Mouse (Mus musculus) heart, embryonic 14.5 days (tissue): Measurements from ENCODE around the gene Cpvl. TPM values are rescaled to one million over a fixed set of nuclear protein-coding genes. Genes with fewer than 3 reads are reported as not detected.

Experiments
- ATAC-seq: fragments of 200-750 bp; cut with Nextera tagmentation; 2 replicates; pipeline ENCODE4 v1.8.0; 2017; ENCODE audit warnings: low read depth, moderate TSS enrichment; ENCODE audit not compliant: insufficient number of reproducible peaks, insufficient read depth, low FRiP score
- H3K27ac ChIP-seq, 2 experiments: fragments of 200-500 bp in 1 of 2; fragments of 300-500 bp in 1 of 2; sonication (generic) in 1 of 2; replicated peaks in 1 of 2; 2 replicates each; pipeline ENCODE4 v1.5.1; 2012 to 2014; ENCODE audit warnings: low read depth in 2 of 2, low read length in 2 of 2, control low read depth in 1 of 2, mild to moderate bottlenecking in 1 of 2, mixed read lengths in 1 of 2; ENCODE audit not compliant: control insufficient read depth in 1 of 2, insufficient read depth in 1 of 2
- H3K27me3 ChIP-seq: fragments of 300-500 bp; sonication (generic); 2 replicates; pipeline ENCODE4 v1.6.1; 2014; ENCODE audit warnings: mild to moderate bottlenecking, low read length, control low read depth; ENCODE audit not compliant: control insufficient read depth, insufficient read depth
- H3K36me3 ChIP-seq: fragments of 300-500 bp; sonication (generic); 2 replicates; pipeline ENCODE4 v1.6.1; 2014; ENCODE audit warnings: mild to moderate bottlenecking, control low read depth, low read length, mixed read lengths; ENCODE audit not compliant: control insufficient read depth, insufficient read depth
- H3K4me1 ChIP-seq, 2 experiments: fragments of 200-500 bp in 1 of 2; fragments of 300-500 bp in 1 of 2; sonication (generic) in 1 of 2; 2 replicates each; pipeline ENCODE4 v1.6.1; 2012 to 2014; ENCODE audit warnings: low read length in 2 of 2, control low read depth in 1 of 2, mixed read lengths in 1 of 2; ENCODE audit not compliant: control insufficient read depth in 2 of 2, insufficient read depth in 2 of 2
- H3K4me2 ChIP-seq: fragments of 300-500 bp; sonication (generic); 2 replicates; pipeline ENCODE4 v1.6.1; 2014; ENCODE audit warnings: mild to moderate bottlenecking, low read length
- H3K4me3 ChIP-seq, 2 experiments: fragments of 200-500 bp in 1 of 2; fragments of 300-500 bp in 1 of 2; sonication (generic) in 1 of 2; 2 replicates each; pipeline ENCODE4 v1.5.1; 2012 to 2014; ENCODE audit warnings: low read length in 2 of 2, mild to moderate bottlenecking in 2 of 2, control low read depth in 1 of 2, low read depth in 1 of 2, moderate library complexity in 1 of 2; ENCODE audit not compliant: control insufficient read depth in 1 of 2, insufficient read depth in 1 of 2
- H3K9ac ChIP-seq: fragments of 300-500 bp; sonication (generic); 2 replicates; pipeline ENCODE4 v1.6.1; 2014; ENCODE audit warnings: mild to moderate bottlenecking, low read length
- H3K9me3 ChIP-seq: fragments of 300-500 bp; sonication (generic); 2 replicates; pipeline ENCODE4 v1.6.1; 2016; ENCODE audit warnings: low read length, control low read depth; ENCODE audit not compliant: control insufficient read depth
- WGBS: fragments of 180-500 bp; shearing (Covaris S2); extraction: QIAGEN DNeasy Blood & Tissue Kit; methylation state at CpG from one replicate; pipeline ENCODE4 v1.1.7; 2014; 5-methylcytosine and 5-hydroxymethylcytosine counted together
- polyA plus RNA-seq: library from polyadenylated mRNA; unstranded; fragments of >200 nt; fragmentation: Nextera tagmentation; extraction: Ambion mirVana; gene quantifications from 2 replicates; pipeline ENCODE4 v1.2.1, GENCODE M21; 2014

Gene Cpvl
- polyA plus RNA-seq, 1 experiment from 2014 or later = not detected

GRCm38 (mm10) chr6:53950876-53951275 is 27.6 kb downstream of the Cpvl start:
- Histone ChIP-seq H3K4me1 (peaks cover 9 to 15% of the 10 kb centered on the region in 2 experiments), H3K27ac (no peak overlapping the region), H3K27me3 (no peaks in the 10 kb centered on the region), H3K9ac (no peak overlapping the region), H3K9me3 (no peaks in the 10 kb centered on the region), H3K4me2 (no peak overlapping the region), H3K4me3 (no peak overlapping the region), H3K36me3 (no peaks in the 10 kb centered on the region)
- 70% methylated on average over 9 of the region's 9 CpGs for WGBS
- ATAC-seq = no peak; the same call in 1 of the 2 replicates

- Histone ChIP-seq H3K4me1 (peaks cover 9 to 15% of the 10 kb centered on the region in 2 experiments), H3K36me3 (no peaks in the 10 kb centered on the region), H3K27me3 (no peaks in the 10 kb centered on the region), H3K27ac (peak overlapping the region; percentile 15 to 27; a peak in 2 of 4 replicates), H3K4me3 (no peak overlapping the region), H3K9ac (no peak overlapping the region), H3K9me3 (no peaks in the 10 kb centered on the region), H3K4me2 (no peak overlapping the region)
- WGBS = 8% methylated on average over 4 of the region's 4 CpGs
- ATAC-seq = no peak
Observed at GRCm38 (mm10) chr6:53948388-53949035, 30.0 kb downstream of the Cpvl start.

GRCm38 (mm10) chr6:53944887-53945286 is 33.6 kb downstream of the Cpvl start:
- Histone ChIP-seq H3K4me3 (no peak overlapping the region), H3K4me1 (peaks cover 5 to 18% of the 10 kb centered on the region in 2 experiments), H3K27me3 (no peaks in the 10 kb centered on the region), H3K4me2 (no peak overlapping the region), H3K36me3 (no peaks in the 10 kb centered on the region), H3K9ac (no peak overlapping the region), H3K27ac (no peak overlapping the region), H3K9me3 (no peaks in the 10 kb centered on the region)
- WGBS = 77% methylated on average over 5 of the region's 5 CpGs
- ATAC-seq = no peak

GRCm38 (mm10) chr6:53944417-53944816 is 34.1 kb downstream of the Cpvl start:
- Histone ChIP-seq H3K9me3 (no peaks in the 10 kb centered on the region), H3K4me1 (peaks cover 9 to 22% of the 10 kb centered on the region in 2 experiments), H3K4me2 (no peak overlapping the region), H3K36me3 (no peaks in the 10 kb centered on the region), H3K27me3 (no peaks in the 10 kb centered on the region), H3K27ac (no peak overlapping the region), H3K4me3 (no peak overlapping the region), H3K9ac (no peak overlapping the region)
- WGBS = 55% methylated on average over 3 of the region's 3 CpGs
- no peak for ATAC-seq

GRCm38 (mm10) chr6:53942190-53942831 is 36.2 kb downstream of the Cpvl start:
- Histone ChIP-seq H3K27me3 (no peaks in the 10 kb centered on the region), H3K27ac (no peak overlapping the region), H3K9me3 (no peaks in the 10 kb centered on the region), H3K4me1 (peaks cover 10 to 24% of the 10 kb centered on the region in 2 experiments), H3K4me2 (no peak overlapping the region), H3K36me3 (no peaks in the 10 kb centered on the region), H3K9ac (no peak overlapping the region), H3K4me3 (no peak overlapping the region)
- ATAC-seq = no peak
- 77% methylated on average over 7 of the region's 7 CpGs for WGBS

- Histone ChIP-seq H3K9me3 (no peaks in the 10 kb centered on the region), H3K4me2 (peak overlapping the region; percentile 30), H3K4me3 (no peak overlapping the region), H3K27me3 (no peaks in the 10 kb centered on the region), H3K36me3 (no peaks in the 10 kb centered on the region), H3K9ac (no peak overlapping the region), H3K27ac (no peak overlapping the region), H3K4me1 (peaks cover 10 to 24% of the 10 kb centered on the region in 2 experiments)
- ATAC-seq = no peak
- WGBS = 12% methylated on average over 8 of the region's 8 CpGs
Observed at GRCm38 (mm10) chr6:53939752-53940151, 38.7 kb downstream of the Cpvl start.

GRCm38 (mm10) chr6:53938942-53939341 is 39.5 kb downstream of the Cpvl start:
- Histone ChIP-seq H3K9ac (no peak overlapping the region), H3K27ac (no peak overlapping the region), H3K9me3 (no peaks in the 10 kb centered on the region), H3K4me1 (peaks cover 10 to 24% of the 10 kb centered on the region in 2 experiments), H3K4me2 (no peak overlapping the region), H3K27me3 (no peaks in the 10 kb centered on the region), H3K4me3 (no peak overlapping the region), H3K36me3 (no peaks in the 10 kb centered on the region)
- 53% methylated on average over 3 of the region's 3 CpGs for WGBS
- no peak for ATAC-seq
